Mouse (Mus musculus): ENCODE measurements around the gene Gipc2.

Gene Gipc2

GRCm38 (mm10) chr3:152189306-152189705 lies 23.3 kb upstream of the Gipc2 start:
- no peak for DNase-seq

GRCm38 (mm10) chr3:152186106-152186505 lies 20.1 kb upstream of the Gipc2 start:
- DNase-seq, result no peak

DNA sequence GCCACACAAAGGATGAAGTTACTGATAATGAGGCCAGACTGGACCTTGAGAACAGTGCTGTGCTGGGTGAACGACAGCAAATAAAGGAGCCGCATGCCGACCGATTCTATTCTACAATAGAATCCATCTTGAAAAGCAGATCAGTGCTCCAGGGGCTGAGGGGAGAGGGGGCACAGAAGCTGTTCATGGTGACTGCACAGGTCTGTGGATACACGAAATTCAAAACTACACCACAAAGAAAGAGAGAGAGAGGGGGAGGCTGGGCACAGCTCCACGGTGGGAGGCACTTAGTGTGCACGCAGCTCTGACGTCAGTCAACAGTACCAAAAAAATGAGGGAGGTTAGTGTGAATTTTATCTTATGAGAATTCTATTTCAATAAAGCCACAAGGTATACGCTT lies 17.5 kb upstream of the Gipc2 start:
- no peak for DNase-seq

GRCm38 (mm10) chr3:152180624-152181023 lies 14.6 kb upstream of the Gipc2 start:
- no peak for DNase-seq

DNA sequence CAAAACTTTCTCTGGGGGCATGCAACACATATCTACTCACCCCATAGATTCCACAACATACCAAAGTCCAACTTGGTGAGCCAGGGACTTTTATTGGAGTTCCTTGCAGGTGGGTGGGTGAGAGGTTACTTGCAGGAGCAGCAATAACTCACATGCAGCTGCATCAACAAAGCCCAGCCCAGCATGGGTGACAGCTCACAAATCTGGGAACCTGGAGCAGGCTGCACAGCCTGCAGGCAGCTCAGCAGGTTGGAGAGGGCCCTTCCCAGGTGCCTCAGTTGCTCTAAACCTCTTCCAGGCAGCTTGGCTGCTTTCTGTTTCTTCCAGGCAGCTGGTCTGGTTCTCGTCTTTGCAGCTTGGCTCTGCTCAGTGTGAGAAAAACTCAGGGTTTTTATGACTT lies 13.3 kb upstream of the Gipc2 start:
- no peak for DNase-seq

DNA sequence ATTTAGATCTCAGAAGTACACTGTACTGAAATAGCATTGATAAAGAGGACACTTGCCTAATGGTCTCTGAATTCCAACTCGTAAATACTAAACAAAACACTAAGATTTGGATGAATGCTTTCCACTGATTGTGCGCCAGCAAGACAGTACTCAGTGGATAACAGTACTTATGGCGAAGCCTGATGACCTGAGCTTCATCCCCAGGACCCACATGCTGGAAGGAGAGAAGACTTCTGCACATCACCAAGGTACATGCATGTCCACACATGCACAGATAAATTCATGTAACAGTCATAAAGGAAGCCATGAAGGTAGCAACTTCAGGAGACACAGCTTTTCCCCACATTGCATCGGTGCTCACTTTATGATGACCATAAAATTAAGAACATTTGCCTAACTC lies 12.8 kb upstream of the Gipc2 start:
- DNase-seq, result no peak

GRCm38 (mm10) chr3:152172322-152172935 lies 6.4 kb upstream of the Gipc2 start:
- DNase-seq, result no peak

DNA sequence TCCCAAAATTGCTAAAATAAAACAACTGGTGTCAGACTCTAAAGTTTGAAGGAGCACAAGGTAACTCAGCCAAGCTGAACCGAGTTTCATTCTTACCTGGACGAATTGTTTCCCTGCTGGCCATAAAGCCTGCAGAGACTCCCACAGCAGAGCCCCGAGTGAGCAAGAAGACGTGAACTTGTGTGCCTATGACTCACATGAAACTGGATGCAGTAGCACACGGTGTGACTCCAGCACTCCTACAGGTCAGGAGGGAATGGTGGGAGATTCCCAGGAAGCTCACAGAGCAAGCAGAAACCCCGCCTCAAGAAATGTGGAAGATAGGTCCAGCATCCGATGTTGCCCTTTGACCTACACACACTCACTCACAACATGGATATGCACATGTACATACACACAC lies 5.8 kb upstream of the Gipc2 start:
- no peak for DNase-seq

- DNase-seq, result no peak
Observed at GRCm38 (mm10) chr3:152171236-152171635, 5.2 kb upstream of the Gipc2 start.

DNA sequence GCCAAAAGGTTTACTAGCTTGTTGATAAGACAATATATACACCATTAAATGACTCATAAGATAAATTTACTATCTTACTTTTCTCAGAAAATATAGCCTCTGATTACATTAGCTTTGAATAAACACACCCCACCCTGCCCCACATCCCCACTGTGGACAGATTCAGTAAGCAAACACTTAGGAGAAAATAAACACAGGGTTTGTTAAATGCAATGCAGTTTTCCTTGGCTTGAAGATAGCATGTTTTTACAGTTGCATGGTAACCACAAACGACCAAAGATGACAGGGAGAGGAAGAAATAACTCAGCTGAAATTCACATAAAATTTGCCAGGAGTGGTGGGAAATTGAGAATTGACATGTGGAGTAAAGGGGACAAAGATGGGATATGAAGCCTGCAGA lies 4.4 kb upstream of the Gipc2 start:
- no peak for DNase-seq

GRCm38 (mm10) chr3:152168007-152168406 lies 2.0 kb upstream of the Gipc2 start:
- DNase-seq, result no peak

GRCm38 (mm10) chr3:152166699-152167451 lies 845 bp upstream of the Gipc2 start:
- DNase-seq, result peak; percentile 22

- peak; percentile 59 for DNase-seq
Observed at GRCm38 (mm10) chr3:152165351-152166098, 505 bp downstream of the Gipc2 start.

DNA sequence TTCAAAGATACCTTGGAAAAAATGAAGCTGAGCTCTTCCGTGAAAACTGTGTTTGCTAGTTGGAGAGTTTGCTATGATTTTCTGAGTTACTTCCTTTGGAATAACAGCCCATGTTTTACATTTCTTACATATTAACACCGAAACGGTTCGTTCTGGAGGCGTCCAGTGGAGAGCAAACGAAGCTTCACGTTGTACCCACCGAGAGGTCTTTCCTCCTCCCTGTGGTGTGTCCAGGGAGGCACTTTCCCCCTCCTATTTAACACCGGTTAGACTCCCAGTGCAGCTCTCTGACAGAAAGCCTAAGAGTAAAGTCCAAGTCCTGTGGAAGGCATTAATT lies 1.0 kb downstream of the Gipc2 start:
- DNase-seq, result no peak

DNA sequence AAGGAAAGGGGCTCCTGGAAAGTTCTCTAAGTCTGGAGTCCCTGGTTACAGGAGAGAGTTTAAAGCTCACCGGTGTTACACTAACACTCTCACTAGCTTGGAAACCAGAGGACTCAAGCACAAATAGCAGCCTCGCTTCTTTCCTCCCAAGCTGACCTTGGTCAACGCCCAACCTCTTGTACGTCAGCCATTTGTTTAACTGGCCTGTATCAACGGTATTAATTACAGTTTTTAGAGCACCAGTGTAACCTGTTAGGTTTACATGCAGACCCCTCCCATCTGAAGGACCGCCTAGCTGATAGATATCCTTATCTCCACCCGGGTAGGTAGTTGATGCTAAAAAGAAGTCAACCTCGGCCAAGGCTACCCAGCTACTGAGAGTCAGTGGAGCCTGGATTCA lies 2.7 kb downstream of the Gipc2 start:
- DNase-seq, result no peak

DNA sequence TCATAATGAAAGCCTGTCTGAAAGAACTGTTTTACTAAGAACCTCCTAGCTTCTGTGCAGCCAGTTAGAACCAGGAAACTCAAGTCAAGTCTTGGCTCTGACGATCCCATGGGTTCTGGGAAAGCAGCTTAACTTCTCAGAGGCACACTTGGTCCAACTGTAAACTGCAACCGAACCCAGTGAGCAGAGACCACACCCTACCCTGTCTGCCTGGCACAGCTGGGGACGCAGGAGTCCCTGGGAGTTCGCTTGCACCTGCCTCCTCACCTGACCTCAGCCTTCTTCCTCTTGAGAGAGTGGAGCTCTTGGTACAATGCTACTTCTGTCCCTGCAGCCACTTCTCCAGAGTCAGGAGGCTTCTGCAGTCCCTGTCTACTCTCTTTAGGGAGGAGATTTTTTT lies 5.4 kb downstream of the Gipc2 start:
- DNase-seq, result no peak

- no peak for DNase-seq
Observed at GRCm38 (mm10) chr3:152159321-152159720, 6.7 kb downstream of the Gipc2 start.

DNA sequence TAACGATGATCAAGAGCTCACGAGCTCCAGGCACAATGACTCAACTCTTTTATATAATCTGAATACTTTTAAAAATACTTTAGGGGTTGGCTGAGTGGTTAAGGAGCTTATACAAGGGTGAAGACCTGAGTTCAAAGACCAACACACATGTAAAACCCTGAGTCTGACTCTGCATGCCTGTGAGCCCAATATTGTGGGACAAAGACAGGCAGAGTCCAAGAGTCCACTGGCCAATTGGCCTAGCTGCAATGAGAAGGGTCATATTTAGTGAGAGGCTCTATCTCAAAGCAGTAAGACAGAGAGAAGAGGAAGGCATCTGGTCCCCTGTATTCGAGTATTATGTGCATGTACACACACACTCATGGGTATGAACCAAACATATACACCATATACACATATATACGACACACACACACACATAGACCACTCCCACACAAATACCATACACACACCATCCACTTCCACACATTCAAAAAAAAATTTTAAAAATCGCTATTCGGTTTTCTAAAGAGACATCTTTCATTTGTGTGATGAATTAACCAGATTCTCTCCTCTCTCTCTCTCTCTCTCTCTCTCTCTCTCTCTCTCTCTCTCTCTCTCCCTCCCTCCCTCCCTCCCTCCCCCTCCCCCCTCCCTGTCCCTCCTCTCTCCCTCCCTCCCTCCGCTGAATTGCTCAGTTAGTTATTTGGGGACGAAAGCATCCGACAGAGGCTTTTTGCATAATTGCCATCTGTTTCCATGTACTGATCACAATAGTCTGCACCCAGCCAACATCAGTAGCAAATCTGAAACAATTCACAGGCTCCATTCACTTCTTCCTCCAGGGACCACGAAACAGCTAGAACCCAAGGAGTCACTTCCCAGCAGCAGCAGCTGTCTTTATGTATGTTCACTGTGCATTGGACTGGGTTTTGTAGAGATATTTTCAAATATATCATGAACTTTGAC lies 7.4 kb downstream of the Gipc2 start:
- no peak for DNase-seq

DNA sequence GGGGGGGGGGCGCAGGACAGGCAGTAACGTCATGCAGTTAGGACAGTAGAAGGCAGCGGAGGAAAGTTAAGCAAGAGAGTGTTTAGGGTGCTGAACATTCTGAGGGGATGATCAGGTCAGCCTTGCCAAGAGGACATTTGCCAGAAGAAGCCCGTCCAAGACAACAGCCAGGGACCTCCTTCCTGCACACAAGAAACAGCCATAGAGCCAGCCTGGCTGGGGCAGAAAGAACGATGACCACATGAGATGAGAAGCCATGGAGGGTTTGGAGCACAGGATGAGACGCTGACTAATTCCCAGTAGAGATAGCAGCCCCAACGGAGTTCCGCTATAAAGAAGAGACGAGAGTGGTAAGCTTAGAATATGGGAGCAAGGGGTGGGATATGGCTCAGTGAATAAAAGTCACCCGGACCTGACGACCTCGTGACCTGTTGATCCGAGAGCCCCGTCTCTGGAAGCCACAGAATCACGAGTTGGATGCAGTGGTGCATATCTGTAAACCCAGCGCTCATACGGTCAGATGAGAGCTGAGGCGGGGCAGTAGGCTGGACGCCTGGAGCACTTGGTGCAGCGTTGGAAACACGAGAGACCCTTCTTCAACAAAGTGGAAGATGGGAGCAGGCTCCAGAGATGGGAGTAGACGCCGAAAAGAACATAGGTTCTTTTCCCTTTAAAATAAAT lies 9.1 kb downstream of the Gipc2 start:
- DNase-seq, result no peak

DNA sequence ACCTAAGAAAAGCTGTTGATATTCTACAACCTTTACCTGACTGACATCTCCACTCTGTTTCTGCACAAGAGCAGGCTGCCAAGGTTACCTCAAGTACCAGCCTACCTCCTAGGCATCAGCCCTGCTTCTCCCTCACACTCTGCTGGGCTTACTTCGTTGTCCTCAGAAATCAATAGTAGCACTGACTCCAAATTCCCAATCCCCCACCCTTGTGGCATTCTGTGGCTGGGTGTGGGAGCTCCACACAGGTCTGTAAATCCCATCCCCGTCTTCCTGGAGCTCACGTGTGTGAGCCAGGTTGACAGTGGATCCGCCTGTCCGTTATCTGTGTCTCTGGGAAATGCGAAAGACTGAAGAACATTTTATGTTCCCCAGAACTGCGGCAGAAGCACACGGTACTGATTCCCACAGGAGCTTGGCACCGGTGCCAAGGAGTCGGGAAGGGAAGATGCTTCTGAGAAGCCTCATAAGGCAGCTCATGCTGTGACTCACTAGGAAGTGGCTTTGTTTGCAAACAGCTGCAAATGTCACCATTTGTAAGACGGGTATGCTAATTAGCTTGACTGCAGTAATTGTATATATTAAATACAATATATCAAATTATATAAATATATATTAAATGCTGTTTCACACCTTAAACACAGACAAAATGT lies 10.6 kb downstream of the Gipc2 start:
- DNase-seq, result no peak

GRCm38 (mm10) chr3:152154095-152154494 lies 11.9 kb downstream of the Gipc2 start:
- DNase-seq, result no peak

DNA sequence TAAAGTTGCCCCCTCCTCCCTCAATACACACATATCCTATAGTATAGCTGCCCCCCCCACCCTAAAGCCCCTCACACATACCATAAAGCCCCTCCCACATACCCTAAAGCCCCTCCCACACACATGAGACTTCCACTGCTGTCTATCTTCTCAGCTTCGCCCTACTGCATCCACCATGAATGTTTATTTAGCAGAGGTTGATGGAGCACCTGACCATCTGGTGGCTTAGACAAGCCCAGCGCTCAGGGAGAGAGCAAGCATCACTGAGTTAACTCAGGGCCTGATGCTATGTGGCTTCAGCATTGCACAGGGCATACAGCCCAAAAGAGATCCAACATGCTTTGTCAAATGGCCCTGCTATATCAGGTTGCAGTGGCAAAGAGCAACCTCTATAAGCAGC lies 12.9 kb downstream of the Gipc2 start:
- DNase-seq, result no peak
